Mouse (Mus musculus) lung, embryonic 14.5 days (tissue): ENCODE results near the gene Cyp46a1. TPM values are rescaled to one million over a fixed set of nuclear protein-coding genes. Genes with fewer than 3 reads are reported as not detected.

ENCODE experiments used
- ATAC-seq: fragments of 200-750 bp; cut with Nextera tagmentation; 2 replicates; pipeline ENCODE4 v1.8.0; 2017; ENCODE audit warnings: mild to moderate bottlenecking, moderate TSS enrichment, moderate library complexity; ENCODE audit not compliant: insufficient read depth
- DNase-seq: peaks from one replicate; pipeline ENCODE4 v3.0.0-alpha.2; 2015
- H3K27ac ChIP-seq: fragments of 300-500 bp; sonication (generic); 2 replicates; pipeline ENCODE4 v1.5.1; 2014; ENCODE audit warnings: low read depth, mild to moderate bottlenecking, moderate library complexity
- H3K27me3 ChIP-seq: fragments of 300-500 bp; sonication (generic); 2 replicates; pipeline ENCODE4 v1.6.1; 2014; ENCODE audit warnings: low read length, control low read depth; ENCODE audit not compliant: insufficient read depth
- H3K36me3 ChIP-seq: fragments of 300-500 bp; sonication (generic); 2 replicates; pipeline ENCODE4 v1.6.1; 2014; ENCODE audit warnings: control low read depth; ENCODE audit not compliant: insufficient read depth
- H3K4me1 ChIP-seq: fragments of 300-500 bp; sonication (generic); 2 replicates; pipeline ENCODE4 v1.6.1; 2014; ENCODE audit warnings: antibody characterized with exemption, control low read depth; ENCODE audit not compliant: insufficient read depth
- H3K4me2 ChIP-seq: fragments of 300-500 bp; sonication (generic); 2 replicates; pipeline ENCODE4 v1.6.1; 2014; ENCODE audit warnings: mild to moderate bottlenecking
- H3K4me3 ChIP-seq: fragments of 300-500 bp; sonication (generic); 2 replicates; pipeline ENCODE4 v1.5.1; 2014; ENCODE audit warnings: low read depth, low read length
- H3K9ac ChIP-seq: fragments of 300-500 bp; sonication (generic); 2 replicates; pipeline ENCODE4 v1.6.1; 2014
- H3K9me3 ChIP-seq: fragments of 300-500 bp; sonication (generic); 2 replicates; pipeline ENCODE4 v1.6.1; 2016; ENCODE audit warnings: low read depth, low read length, control low read depth
- CTCF ChIP-seq: IDR thresholded peaks from 2 replicates; pipeline ENCODE4 v1.5.1; 2016; ENCODE audit warnings: antibody characterized with exemption, low read depth
- WGBS: fragments of 180-500 bp; shearing (Covaris S2); extraction: QIAGEN DNeasy Blood & Tissue Kit; methylation state at CpG from one replicate; pipeline ENCODE4 v1.1.7; 2014; 5-methylcytosine and 5-hydroxymethylcytosine counted together
- polyA plus RNA-seq: library from polyadenylated mRNA; unstranded; fragments of >200 nt; fragmentation: Nextera tagmentation; extraction: Ambion mirVana; gene quantifications from 2 replicates; pipeline ENCODE4 v1.2.1, GENCODE M21; 2014

Cyp46a1 gene
- polyA plus RNA-seq, 1 experiment from 2014 or later: 4.4 TPM

GRCm38 (mm10) chr12:108292419-108292818 lies 41.8 kb upstream of the Cyp46a1 start:
- 14% methylated on average over 9 of the region's 9 CpGs for WGBS
- Histone ChIP-seq H3K4me3 (no peak overlapping the region), H3K4me2 (peak overlapping the region; percentile 40; the same call in 1 of the 2 replicates), H3K27me3 (no peaks in the 10 kb centered on the region), H3K9ac (no peak overlapping the region), H3K4me1 (no peaks in the 10 kb centered on the region), H3K36me3 (no peaks in the 10 kb centered on the region), H3K27ac (no peak overlapping the region), H3K9me3 (no peaks in the 10 kb centered on the region)
- DNase-seq: peak; percentile 66
- peak; percentile 82 for ATAC-seq
- TF ChIP-seq CTCF: no peak

- no peak overlapping the region for H3K4me3 ChIP-seq
- WGBS: 5% methylated on average over 8 of the region's 8 CpGs
- DNase-seq (peak; percentile 87), ATAC-seq (peak; percentile 70)
- no peaks in the 10 kb centered on the region for H3K4me1 ChIP-seq
- H3K27ac ChIP-seq: no peak overlapping the region
- H3K36me3 ChIP-seq: no peaks in the 10 kb centered on the region
- no peaks in the 10 kb centered on the region for H3K9me3 ChIP-seq
- peak overlapping the region; percentile 36; the same call in 1 of the 2 replicates for H3K4me2 ChIP-seq
- peak; percentile 92 for TF ChIP-seq CTCF
- no peaks in the 10 kb centered on the region for H3K27me3 ChIP-seq
- H3K9ac ChIP-seq: no peak overlapping the region
Measured at GRCm38 (mm10) chr12:108292957-108293356, 41.2 kb upstream of the Cyp46a1 start.

- TF ChIP-seq CTCF: no peak
- DNase-seq: no peak
- WGBS: 67% methylated on average over 3 of the region's 3 CpGs
- no peak overlapping the region for H3K4me2 ChIP-seq
- H3K9ac ChIP-seq: no peak overlapping the region
- no peaks in the 10 kb centered on the region for H3K36me3 ChIP-seq
- no peak for ATAC-seq
- H3K4me1 ChIP-seq: no peaks in the 10 kb centered on the region
- H3K27ac ChIP-seq: no peak overlapping the region
- no peak overlapping the region for H3K4me3 ChIP-seq
- no peaks in the 10 kb centered on the region for H3K9me3 ChIP-seq
- no peaks in the 10 kb centered on the region for H3K27me3 ChIP-seq
Measured at GRCm38 (mm10) chr12:108294620-108295019, 39.6 kb upstream of the Cyp46a1 start.

- DNase-seq: peak; percentile 61
- H3K27ac ChIP-seq: no peak overlapping the region
- no peaks in the 10 kb centered on the region for H3K9me3 ChIP-seq
- ATAC-seq: no peak
- H3K36me3 ChIP-seq: no peaks in the 10 kb centered on the region
- peak; percentile 44 for TF ChIP-seq CTCF
- WGBS: 81% methylated on average over 6 of the region's 6 CpGs
- H3K4me2 ChIP-seq: no peak overlapping the region
- no peak overlapping the region for H3K4me3 ChIP-seq
- no peaks in the 10 kb centered on the region for H3K4me1 ChIP-seq
- no peak overlapping the region for H3K9ac ChIP-seq
- no peaks in the 10 kb centered on the region for H3K27me3 ChIP-seq
Measured at GRCm38 (mm10) chr12:108297033-108297432, 37.1 kb upstream of the Cyp46a1 start.

- Histone ChIP-seq H3K27ac (no peak overlapping the region), H3K9ac (no peak overlapping the region), H3K9me3 (no peaks in the 10 kb centered on the region), H3K36me3 (no peaks in the 10 kb centered on the region), H3K4me3 (no peak overlapping the region), H3K4me2 (no peak overlapping the region), H3K27me3 (peaks cover 17% of the 10 kb centered on the region), H3K4me1 (peaks cover 1% of the 10 kb centered on the region; the same call in 1 of the 2 replicates)
- WGBS: 53% methylated on average over 6 of the region's 6 CpGs
- ATAC-seq (no peak), DNase-seq (no peak)
- TF ChIP-seq CTCF: no peak
Measured at GRCm38 (mm10) chr12:108301006-108301405, 33.2 kb upstream of the Cyp46a1 start.

GRCm38 (mm10) chr12:108303778-108304365 lies 30.3 kb upstream of the Cyp46a1 start:
- H3K9me3 ChIP-seq: no peaks in the 10 kb centered on the region
- H3K4me1 ChIP-seq: peaks cover 11% of the 10 kb centered on the region
- WGBS: 31% methylated on average over 6 of the region's 6 CpGs
- ATAC-seq: no peak
- peak; percentile 64 for DNase-seq
- TF ChIP-seq CTCF: no peak
- no peak overlapping the region for H3K27ac ChIP-seq
- no peak overlapping the region for H3K9ac ChIP-seq
- no peak overlapping the region for H3K4me3 ChIP-seq
- H3K36me3 ChIP-seq: no peaks in the 10 kb centered on the region
- H3K27me3 ChIP-seq: peaks cover 23% of the 10 kb centered on the region
- H3K4me2 ChIP-seq: no peak overlapping the region

GRCm38 (mm10) chr12:108305172-108305571 lies 29.0 kb upstream of the Cyp46a1 start:
- Histone ChIP-seq H3K4me1 (peaks cover 14% of the 10 kb centered on the region), H3K9ac (no peak overlapping the region), H3K36me3 (no peaks in the 10 kb centered on the region), H3K9me3 (no peaks in the 10 kb centered on the region), H3K27me3 (peaks cover 23% of the 10 kb centered on the region), H3K27ac (no peak overlapping the region), H3K4me2 (no peak overlapping the region), H3K4me3 (no peak overlapping the region)
- 73% methylated on average over 8 of the region's 8 CpGs for WGBS
- ATAC-seq: no peak
- no peak for DNase-seq
- TF ChIP-seq CTCF: no peak
